Mouse (Mus musculus) layer of hippocampus, postnatal 36 days (tissue): ENCODE results near the gene Usp37. TPM values are rescaled to one million over a fixed set of nuclear protein-coding genes. Genes with fewer than 3 reads are reported as not detected.

Experiments used
- DNase-seq, 2 experiments: peaks; one replicate each; pipeline ENCODE4 v3.0.0; 2022
- total RNA-seq, 2 experiments: library from RNA; stranded (reverse); gene quantifications; 2 replicates each; pipeline ENCODE4 v1.2.3; 2021

The Usp37 gene
- total RNA-seq, 2 experiments from 2014 or later: 26.3 to 27.9 TPM

DNA sequence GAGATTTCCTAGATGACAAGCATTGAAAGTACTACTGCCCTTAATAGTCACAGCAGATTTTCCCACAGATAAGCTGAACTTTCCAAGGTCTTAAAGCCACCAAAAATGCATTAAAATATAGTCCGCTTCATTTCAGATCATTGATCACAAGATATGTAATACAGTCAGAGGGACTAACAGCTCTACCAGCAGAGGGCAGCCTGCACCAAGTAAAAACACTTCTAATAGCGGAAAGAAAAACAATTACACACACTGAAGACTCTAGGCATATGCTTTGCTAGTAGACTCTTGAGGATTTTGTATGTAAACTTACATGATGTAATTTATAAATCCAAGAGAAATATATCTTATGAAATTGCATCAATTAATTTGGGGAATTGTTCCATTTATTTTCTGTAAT lies 83.8 kb downstream of the Usp37 start:
- peak in 1 of 2 experiments; percentile 42 for DNase-seq

DNA sequence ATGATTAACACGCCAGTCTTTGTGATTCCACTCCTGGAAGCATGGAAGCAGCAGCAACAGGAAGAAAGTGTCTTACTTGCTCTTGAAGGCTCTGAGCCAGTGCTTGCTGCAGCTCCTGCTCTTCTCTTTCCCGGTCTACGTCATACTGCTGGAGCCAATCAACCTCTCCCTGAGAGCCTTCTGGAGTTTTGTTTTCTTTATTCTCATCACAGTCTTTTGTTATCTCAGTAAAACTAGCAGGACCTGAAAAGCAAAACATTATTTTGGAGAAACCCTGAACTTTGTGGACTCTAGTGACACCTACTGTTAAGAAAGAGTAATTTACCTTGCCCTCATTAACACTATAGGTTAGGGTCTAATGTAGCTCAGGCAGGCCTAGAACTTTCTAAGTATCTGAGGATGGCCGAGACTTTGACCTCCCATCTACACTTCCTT lies 91.5 kb downstream of the Usp37 start:
- DNase-seq: no peak

DNA sequence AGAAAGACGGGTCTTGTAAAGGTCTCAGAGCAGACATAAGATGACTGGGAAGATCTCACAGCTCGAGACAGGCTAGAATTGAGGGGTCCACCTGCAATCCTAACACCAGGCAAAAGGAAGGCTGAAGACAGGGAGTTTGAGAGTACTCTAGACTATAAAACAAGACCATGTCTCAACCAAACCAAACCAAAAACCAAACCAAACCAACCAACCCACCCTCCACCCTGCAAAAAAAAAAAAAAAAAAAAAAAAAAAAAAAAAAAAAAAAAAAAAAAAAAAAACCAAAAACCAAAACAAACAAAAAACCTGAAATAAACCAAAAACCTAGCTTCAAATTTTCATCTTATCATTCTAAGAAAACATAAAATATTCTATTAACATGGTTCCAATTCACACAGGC lies 99.5 kb downstream of the Usp37 start:
- DNase-seq: no peak

DNA sequence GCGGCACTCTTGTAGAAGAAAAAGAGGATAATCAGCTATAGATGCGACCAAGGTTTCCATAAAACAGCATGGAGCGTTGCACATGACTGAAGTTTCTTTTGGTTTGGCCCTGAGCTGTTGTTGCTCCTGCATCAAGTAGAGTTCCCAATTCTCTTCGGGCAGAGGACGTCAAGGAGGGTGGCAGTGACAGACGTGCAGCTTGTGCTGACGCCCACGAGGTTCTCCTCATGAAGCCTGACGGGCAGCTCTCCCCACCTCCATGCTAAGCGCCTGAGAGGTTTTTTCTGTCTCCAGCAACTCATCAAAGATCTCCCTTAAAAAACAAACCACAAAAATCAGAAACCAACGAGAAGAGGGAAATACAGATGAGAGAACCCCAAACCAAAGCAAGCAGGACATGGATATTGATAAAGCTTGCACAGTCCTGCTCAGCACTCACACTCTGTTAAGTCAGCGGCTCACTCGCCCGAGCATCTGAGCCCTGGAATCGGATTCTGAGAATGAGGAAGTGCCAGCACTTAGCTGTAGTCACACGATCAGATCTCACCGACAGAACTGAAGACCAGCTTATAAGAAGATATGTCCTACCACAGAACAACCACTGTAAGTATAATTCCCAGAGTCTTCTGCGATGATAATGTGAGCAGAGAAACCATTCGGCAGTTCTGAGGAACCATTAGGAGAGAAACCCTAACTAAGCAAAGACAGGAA lies 104.8 kb downstream of the Usp37 start:
- DNase-seq: no peak

DNA sequence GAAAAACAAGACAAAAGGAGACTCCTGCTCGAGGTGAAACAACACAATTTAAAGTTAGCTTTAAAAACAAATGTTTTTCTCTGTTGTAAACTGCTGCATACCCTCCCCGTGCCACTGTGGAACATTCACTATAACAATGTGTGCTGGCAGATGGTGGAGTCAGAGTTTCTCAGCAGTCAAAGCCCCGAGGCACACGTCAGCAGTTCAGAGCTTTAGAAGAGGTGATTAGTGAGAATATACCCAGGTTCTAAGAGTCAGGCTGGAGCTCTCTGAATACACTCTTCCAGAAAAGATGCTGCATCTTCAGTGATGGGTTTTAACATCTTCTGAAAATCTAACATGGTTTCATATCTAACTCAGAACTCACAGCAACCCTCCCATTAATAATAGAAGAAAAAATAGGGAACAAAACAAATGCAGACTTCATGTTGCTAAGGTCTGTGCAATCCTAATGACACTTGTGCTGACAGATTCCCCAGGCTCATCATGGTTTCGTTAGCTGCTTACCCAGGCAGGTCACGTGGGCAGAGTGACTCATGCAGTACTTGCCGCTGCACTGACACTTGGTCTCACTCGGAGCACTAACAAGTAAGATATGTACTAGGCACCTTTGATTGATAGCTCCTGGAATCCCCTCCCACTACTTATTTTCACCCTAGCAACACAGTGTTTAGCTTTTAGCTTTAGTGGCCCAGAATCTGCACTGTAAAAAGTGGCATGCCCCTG lies 106.2 kb downstream of the Usp37 start:
- DNase-seq: peak in 1 of 2 experiments; percentile 53

DNA sequence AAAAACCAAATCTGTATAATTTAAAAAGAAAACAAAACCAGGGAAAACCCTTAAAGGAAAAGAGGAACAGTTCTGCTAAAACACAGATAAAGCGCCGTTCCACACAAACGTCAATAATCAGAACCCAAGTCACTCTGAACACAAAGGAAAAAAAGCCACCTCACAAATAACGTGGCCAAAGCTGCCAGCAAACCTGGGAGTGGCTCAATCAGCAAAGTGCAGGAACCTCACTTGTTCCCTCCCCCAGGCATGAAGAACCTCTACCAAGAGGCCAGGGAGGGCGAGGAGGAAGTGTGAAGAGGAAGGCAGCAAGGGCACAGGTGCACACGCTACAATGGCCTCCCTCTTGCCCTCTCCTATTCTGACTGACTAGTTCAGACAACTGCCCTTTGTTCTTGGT lies 108.5 kb downstream of the Usp37 start:
- DNase-seq: no peak

- no peak for DNase-seq
These were observed 109.5 kb downstream of the Usp37 start for GRCm38 (mm10) chr1:74434596-74434995.

DNA sequence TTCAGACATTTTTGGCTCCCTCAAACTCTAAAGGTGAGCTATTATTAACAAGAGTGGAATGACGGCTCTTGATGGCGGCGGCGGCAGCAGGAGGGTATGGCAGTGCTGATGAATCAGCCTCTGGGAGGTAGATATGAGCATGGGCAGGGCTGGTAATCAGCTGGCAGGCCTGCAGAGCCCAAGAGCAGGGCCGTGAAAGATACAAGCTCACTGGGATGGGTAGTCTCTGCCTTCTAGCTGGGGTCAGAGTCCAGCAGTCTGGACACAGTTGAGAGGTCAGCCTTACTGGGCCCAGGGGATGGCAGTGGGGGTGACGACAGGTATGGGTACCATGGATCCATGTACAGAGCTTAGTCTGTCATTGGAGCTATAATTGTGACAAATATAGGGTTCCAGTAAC lies 110.9 kb downstream of the Usp37 start:
- no peak for DNase-seq

DNA sequence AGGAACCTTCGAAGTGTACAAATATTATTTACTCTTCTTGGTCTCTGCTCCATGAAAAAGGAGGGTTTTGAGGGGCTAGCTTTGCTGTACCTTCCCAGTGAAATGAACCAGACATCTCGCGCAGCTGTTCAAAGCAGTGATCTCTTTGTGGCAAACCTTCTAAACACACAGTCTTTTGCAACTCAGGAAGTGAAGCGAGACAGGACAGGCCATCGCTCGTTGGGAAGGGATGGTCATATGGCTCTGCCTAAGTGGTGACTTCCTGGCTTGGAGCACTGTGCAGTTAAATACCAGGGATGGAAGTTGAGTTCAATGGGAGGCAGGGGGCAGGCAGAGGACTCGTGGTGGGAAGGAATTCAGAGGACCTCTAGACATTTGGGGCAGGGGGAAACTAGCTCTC lies 118.2 kb downstream of the Usp37 start:
- DNase-seq: no peak

DNA sequence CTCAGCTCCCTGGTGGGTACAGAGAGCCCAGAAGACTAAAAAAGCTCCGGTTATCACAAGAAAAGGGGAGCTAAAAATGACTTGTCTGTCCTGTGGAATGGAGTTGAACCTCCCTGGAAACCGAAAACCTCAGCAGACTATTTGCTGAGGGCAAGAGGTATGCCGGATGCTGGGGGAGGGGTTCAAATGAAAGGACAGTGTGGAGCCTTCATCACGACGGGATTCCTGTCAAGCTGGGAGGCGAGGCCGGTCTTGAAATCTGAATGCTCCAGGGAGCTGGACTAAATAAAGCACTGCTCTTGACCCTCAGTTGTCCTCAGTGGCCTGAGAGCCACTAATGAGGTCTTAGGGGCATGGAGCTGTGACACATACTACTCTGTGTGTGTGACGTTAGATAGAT lies 120.9 kb downstream of the Usp37 start:
- no peak for DNase-seq

DNA sequence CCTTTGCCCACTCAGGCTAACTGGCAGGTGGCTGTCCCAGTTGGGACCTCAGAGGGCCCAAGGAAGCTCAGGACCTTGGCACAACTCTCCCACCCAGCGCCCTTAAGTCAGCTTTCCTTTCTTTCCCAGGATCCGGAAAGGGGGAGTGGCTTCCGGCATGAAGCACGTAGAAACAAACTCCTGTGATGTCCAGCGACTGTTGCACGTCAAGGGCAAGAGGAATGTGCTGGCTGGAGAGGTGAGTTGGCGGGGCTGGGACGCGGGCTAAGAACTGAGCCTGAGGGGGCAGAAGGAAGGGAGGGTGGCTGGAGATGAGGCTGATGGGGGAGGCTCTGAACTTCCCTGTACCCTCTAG lies 124.7 kb downstream of the Usp37 start:
- no peak for DNase-seq

DNA sequence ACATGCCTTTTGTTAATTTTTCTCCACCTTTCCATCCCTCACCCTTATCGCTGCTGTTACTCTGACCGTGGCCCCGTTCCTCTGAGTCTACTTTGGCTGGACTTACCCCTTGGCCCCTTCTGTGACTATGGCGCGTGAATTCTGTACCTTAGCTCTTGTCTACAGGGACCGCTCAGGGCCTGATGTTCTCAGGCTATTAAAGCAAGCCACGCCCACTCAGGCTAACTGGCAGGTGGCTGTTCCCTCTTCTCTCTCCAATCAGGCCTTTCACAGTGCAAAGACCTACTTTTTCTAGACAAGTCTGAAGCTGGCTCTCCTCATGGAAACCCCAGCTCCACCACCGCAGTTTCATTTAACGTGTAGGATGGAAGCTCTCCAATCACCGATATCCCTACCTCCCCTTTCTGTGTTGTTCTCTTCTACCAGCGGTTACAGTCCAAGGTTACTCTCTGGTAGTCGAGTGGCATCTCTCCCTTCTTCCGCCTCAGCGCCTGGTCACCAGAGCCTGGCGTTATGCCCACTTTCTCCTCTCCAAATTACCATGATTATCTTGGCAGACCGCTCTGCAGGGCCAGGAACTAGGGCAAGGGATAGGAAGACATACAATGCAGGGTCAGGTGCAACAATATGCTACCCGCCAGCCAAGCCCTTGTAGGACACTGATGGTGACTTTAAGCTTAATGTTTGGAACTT lies 125.2 kb downstream of the Usp37 start:
- DNase-seq: no peak

DNA sequence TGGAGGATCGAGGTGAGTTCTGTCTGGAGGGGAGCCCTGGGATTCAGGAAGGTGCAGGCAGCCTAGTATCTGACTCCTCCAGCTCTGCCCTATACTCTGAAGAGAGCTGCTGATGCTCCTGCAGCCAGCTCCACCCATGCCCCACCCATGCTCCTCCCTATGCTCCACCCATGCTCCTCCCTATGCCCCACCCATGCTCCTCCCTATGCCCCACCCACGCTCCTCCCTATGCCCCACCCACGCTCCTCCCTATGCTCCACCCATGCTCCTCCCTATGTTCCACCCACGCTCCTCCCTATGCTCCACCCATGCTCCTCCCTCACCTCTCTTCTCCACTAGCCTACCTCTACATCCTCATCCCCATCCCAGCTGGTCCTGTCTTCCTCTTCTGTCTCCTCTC lies 128.9 kb downstream of the Usp37 start:
- no peak for DNase-seq

DNA sequence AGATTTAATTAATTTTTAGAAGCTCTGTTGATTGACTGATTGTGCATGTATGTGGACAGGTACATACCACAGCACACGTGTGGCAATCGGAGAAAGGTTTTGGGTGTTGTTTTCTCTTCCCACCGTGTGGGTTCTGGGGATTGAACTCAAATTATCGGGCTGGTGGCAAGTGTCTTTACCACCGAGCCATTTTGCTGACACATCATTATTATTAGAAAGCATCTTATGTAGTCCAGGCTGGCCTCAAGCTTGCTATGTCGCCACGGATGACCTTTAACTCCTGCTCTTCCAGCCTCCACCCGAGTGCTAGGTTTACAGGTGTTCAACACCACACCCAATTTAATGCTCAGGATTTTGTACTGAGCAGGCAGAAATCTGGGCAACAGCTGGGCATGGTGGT lies 131.4 kb downstream of the Usp37 start:
- no peak for DNase-seq

- DNase-seq: no peak
These were observed 132.2 kb downstream of the Usp37 start for GRCm38 (mm10) chr1:74411753-74412325.

GRCm38 (mm10) chr1:74408589-74409504 lies 135.2 kb downstream of the Usp37 start, which contains the start of gene Vil1:
TSS of gene Vil1 (plus strand) at chr1:74409376.
- no peak for DNase-seq

DNA sequence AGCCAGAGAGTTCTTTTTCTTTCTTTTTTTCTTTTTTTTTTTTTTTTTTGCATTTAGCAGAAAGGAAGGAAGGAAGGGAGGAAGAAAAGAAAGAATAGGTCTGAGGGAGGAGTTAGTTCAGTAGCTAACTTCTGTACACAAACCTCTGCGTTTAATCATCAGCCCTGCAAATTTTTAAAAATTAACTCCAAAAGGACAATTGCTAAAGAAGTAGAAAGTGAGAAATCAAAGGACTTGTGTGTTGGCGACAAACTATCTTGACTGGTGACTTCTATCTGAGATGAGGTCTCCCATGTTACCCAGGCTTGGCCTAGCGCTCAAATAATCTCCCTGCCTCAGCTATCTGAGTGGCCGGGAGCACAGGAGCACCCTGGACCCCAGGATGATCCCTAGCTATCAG lies 139.9 kb downstream of the Usp37 start:
- DNase-seq: no peak

DNA sequence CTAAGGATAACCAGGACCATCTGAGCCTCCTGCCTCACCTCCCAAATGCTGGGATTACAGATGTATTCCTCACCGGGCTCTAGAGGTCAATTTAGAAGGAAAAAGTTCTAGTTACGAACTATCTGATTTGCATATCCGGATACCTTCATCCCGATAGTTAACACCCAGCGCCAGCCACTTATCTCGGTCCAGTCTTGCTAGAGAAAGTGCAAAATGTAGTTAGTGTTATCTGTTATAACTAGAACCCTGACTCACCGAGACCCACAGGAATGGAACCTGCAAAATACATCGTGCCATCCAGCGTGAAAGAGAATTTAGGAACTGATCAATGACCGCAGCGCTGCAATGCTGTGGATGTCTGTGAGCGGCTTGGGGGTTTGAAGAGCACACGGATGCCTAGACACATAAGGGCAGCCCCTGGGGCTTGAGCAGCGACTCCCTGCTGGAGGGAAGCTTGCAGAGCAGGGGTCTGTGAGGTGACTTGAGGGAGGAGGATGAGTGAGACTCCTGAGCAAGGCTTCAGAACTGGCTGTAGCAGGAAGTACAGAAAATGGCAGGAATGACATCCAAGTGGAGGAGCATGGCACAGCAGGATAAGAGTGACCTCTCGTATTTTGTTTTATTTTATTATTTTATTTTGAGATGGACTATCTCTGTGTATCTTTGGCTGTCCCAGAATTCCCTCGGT lies 142.9 kb downstream of the Usp37 start:
- DNase-seq: no peak

GRCm38 (mm10) chr1:74400531-74400930 lies 143.6 kb downstream of the Usp37 start:
- no peak for DNase-seq

DNA sequence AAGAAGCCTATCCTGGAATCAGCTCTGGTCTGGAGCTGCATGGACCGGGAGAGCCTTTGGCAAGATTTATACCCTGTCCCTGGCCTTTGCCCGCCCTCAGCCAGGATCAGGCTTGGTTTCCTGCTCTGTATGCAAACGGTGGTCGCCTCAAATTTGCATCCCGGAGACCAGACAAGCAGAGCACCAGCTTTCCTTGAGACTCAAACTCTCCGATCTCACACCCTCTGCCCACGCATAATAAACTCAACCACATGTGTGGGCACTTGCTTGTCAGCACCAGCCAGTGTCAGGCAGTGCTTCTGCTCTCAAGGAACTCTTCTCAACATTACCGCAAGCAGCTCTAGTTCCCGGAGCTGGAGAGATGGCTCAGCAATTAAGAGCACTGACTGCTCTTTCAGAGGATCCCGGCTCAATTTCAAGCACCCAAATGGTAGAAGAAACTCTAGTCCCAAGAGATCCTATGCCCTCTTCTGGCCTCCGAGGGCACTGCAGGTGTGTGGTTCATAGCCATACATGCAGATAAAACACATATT lies 146.1 kb downstream of the Usp37 start:
- peak in 1 of 2 experiments; percentile 24 for DNase-seq

DNA sequence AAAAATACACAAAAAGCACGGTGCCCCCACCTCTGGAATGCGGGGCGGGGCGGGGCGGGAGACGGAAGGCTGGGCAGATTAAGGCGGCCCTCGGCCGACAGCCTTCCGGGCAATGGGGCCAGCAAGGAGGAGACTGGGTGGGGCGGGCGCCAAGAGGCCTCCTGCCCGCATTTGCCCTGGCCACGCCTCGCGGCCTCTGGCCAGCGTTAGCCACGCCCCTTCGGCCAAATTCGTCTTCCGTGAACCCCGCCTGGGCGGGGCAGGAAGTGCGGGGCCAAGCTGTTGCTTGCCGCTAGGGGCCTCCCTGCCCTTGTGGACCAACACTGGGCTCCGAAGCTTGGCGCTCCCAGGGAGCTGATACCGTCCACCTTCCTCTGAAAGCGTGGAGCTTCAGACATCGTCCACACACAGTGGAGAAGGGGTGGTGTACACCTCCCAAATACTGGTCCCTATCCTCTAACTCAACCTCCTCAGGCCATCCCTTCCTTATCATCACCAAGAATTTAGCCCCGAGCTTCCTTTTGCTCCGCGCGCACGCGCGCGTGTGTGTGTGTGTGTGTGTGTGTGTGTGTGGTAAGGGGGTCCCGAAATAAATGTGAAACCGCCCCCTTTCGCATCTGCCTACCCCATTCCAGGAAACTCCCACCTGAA lies 146.7 kb downstream of the Usp37 start:
- peak; percentile 88 to 93 for DNase-seq
